Mouse (Mus musculus) forebrain, embryonic 12.5 days (tissue): ENCODE data around the gene Il4ra. TPM values are rescaled to one million over a fixed set of nuclear protein-coding genes. Genes with fewer than 3 reads are reported as not detected.

ENCODE experiments used
- ATAC-seq: fragments of 200-750 bp; cut with Nextera tagmentation; 2 replicates; pipeline ENCODE4 v1.8.0; 2017; ENCODE audit warnings: moderate TSS enrichment; ENCODE audit not compliant: low FRiP score
- H3K27ac ChIP-seq: fragments of 300-500 bp; sonication (generic); 2 replicates; pipeline ENCODE4 v1.5.1; 2016; ENCODE audit warnings: mild to moderate bottlenecking
- H3K27me3 ChIP-seq: fragments of 300-500 bp; sonication (generic); 2 replicates; pipeline ENCODE4 v1.6.1; 2016; ENCODE audit warnings: mild to moderate bottlenecking
- H3K36me3 ChIP-seq: fragments of 300-500 bp; sonication (generic); replicated peaks from 2 replicates; pipeline ENCODE4 v1.6.1; 2016; ENCODE audit warnings: mild to moderate bottlenecking
- H3K4me1 ChIP-seq: fragments of 300-500 bp; sonication (generic); 2 replicates; pipeline ENCODE4 v1.6.1; 2016
- H3K4me2 ChIP-seq: fragments of 300-500 bp; sonication (generic); 2 replicates; pipeline ENCODE4 v1.6.1; 2016; ENCODE audit warnings: mild to moderate bottlenecking, moderate library complexity
- H3K4me3 ChIP-seq: fragments of 300-500 bp; sonication (generic); replicated peaks from 2 replicates; pipeline ENCODE4 v1.5.1; 2016; ENCODE audit warnings: mild to moderate bottlenecking
- H3K9ac ChIP-seq: fragments of 300-500 bp; sonication (generic); 2 replicates; pipeline ENCODE4 v1.6.1; 2016; ENCODE audit warnings: mild to moderate bottlenecking
- H3K9me3 ChIP-seq: fragments of 300-500 bp; sonication (generic); 2 replicates; pipeline ENCODE4 v1.6.1; 2016
- WGBS: fragments of 180-500 bp; shearing (Covaris S2); methylation state at CpG from one replicate; pipeline ENCODE4 v1.1.7; 2016; 5-methylcytosine and 5-hydroxymethylcytosine counted together
- polyA plus RNA-seq: library from polyadenylated mRNA; unstranded; fragments of >200 nt; fragmentation: Nextera tagmentation; extraction: Ambion mirVana; gene quantifications from 2 replicates; pipeline ENCODE4 v1.2.1, GENCODE M21; 2016

The Il4ra gene
- polyA plus RNA-seq, 1 experiment from 2014 or later, result 3.5 TPM

- no peak overlapping the region for H3K27ac ChIP-seq
- no peaks in the 10 kb centered on the region for H3K36me3 ChIP-seq
- ATAC-seq, result no peak
- no peak overlapping the region for H3K4me2 ChIP-seq
- H3K4me3 ChIP-seq, result no peak overlapping the region
- no peaks in the 10 kb centered on the region for H3K27me3 ChIP-seq
- WGBS, result 81% methylated on average over 11 of the region's 11 CpGs
- no peak overlapping the region for H3K9ac ChIP-seq
- H3K9me3 ChIP-seq, result no peaks in the 10 kb centered on the region
- no peaks in the 10 kb centered on the region for H3K4me1 ChIP-seq
Measured at GRCm38 (mm10) chr7:125564316-125565024, 12.6 kb downstream of the Il4ra start.

- Histone ChIP-seq H3K4me2 (no peak overlapping the region), H3K9ac (no peak overlapping the region), H3K36me3 (no peaks in the 10 kb centered on the region), H3K27me3 (no peaks in the 10 kb centered on the region), H3K4me1 (no peaks in the 10 kb centered on the region), H3K9me3 (no peaks in the 10 kb centered on the region), H3K27ac (no peak overlapping the region), H3K4me3 (no peak overlapping the region)
- WGBS, result 75% methylated on average over 12 of the region's 12 CpGs
- no peak for ATAC-seq
Measured at GRCm38 (mm10) chr7:125565516-125566285, 13.8 kb downstream of the Il4ra start.

GRCm38 (mm10) chr7:125566420-125566819, 14.5 kb downstream of the Il4ra start:
- Histone ChIP-seq H3K4me3 (no peak overlapping the region), H3K4me2 (no peak overlapping the region), H3K4me1 (no peaks in the 10 kb centered on the region), H3K36me3 (no peaks in the 10 kb centered on the region), H3K9ac (no peak overlapping the region), H3K9me3 (no peaks in the 10 kb centered on the region), H3K27ac (no peak overlapping the region), H3K27me3 (no peaks in the 10 kb centered on the region)
- ATAC-seq, result no peak
- WGBS, result 95% methylated on average over 2 of the region's 2 CpGs

- Histone ChIP-seq H3K27ac (no peak overlapping the region), H3K36me3 (no peaks in the 10 kb centered on the region), H3K4me3 (no peak overlapping the region), H3K9ac (no peak overlapping the region), H3K27me3 (no peaks in the 10 kb centered on the region), H3K4me2 (no peak overlapping the region), H3K4me1 (peaks cover 7% of the 10 kb centered on the region; the same call in 1 of the 2 replicates), H3K9me3 (no peaks in the 10 kb centered on the region)
- 85% methylated on average over 8 of the region's 8 CpGs for WGBS
- ATAC-seq, result no peak
Measured at GRCm38 (mm10) chr7:125568888-125569287, 17.0 kb downstream of the Il4ra start.

- ATAC-seq, result no peak
- WGBS, result 77% methylated on average over 19 of the region's 19 CpGs
- H3K9ac ChIP-seq, result no peak overlapping the region
Measured at GRCm38 (mm10) chr7:125571891-125572290, 20.0 kb downstream of the Il4ra start.

GRCm38 (mm10) chr7:125572737-125573136, 20.8 kb downstream of the Il4ra start:
- H3K27me3 ChIP-seq, result no peaks in the 10 kb centered on the region
- peaks cover 9% of the 10 kb centered on the region; the same call in 1 of the 2 replicates for H3K4me1 ChIP-seq
- H3K9me3 ChIP-seq, result no peaks in the 10 kb centered on the region
- no peak overlapping the region for H3K27ac ChIP-seq
- no peak overlapping the region for H3K9ac ChIP-seq
- no peak overlapping the region for H3K4me3 ChIP-seq
- no peaks in the 10 kb centered on the region for H3K36me3 ChIP-seq
- ATAC-seq, result no peak
- no peak overlapping the region for H3K4me2 ChIP-seq
- 72% methylated on average over 6 of the region's 6 CpGs for WGBS

More at GRCm38 (mm10) chr7:125571891-125572290, 20.0 kb downstream of the Il4ra start:
- Histone ChIP-seq H3K4me2 (no peak overlapping the region), H3K27ac (no peak overlapping the region), H3K27me3 (no peaks in the 10 kb centered on the region), H3K9me3 (no peaks in the 10 kb centered on the region), H3K4me3 (no peak overlapping the region), H3K36me3 (no peaks in the 10 kb centered on the region), H3K4me1 (peaks cover 7% of the 10 kb centered on the region; the same call in 1 of the 2 replicates)

GRCm38 (mm10) chr7:125573849-125574248, 21.9 kb downstream of the Il4ra start:
- no peaks in the 10 kb centered on the region for H3K36me3 ChIP-seq
- 79% methylated on average over 2 of the region's 2 CpGs for WGBS
- H3K27ac ChIP-seq, result no peak overlapping the region
- ATAC-seq, result no peak
- H3K9ac ChIP-seq, result no peak overlapping the region
- H3K4me1 ChIP-seq, result peaks cover 9% of the 10 kb centered on the region; the same call in 1 of the 2 replicates
- no peak overlapping the region for H3K4me2 ChIP-seq
- H3K4me3 ChIP-seq, result no peak overlapping the region
- H3K9me3 ChIP-seq, result no peaks in the 10 kb centered on the region
- no peaks in the 10 kb centered on the region for H3K27me3 ChIP-seq

GRCm38 (mm10) chr7:125574832-125575231, 22.9 kb downstream of the Il4ra start:
- no peak for ATAC-seq
- Histone ChIP-seq H3K9ac (no peak overlapping the region), H3K9me3 (no peaks in the 10 kb centered on the region), H3K4me1 (peaks cover 9% of the 10 kb centered on the region; the same call in 1 of the 2 replicates), H3K27me3 (no peaks in the 10 kb centered on the region), H3K36me3 (no peaks in the 10 kb centered on the region), H3K4me3 (no peak overlapping the region), H3K27ac (no peak overlapping the region), H3K4me2 (no peak overlapping the region)
- WGBS, result 92% methylated on average over 3 of the region's 3 CpGs

GRCm38 (mm10) chr7:125575738-125576540, 24.0 kb downstream of the Il4ra start:
- ATAC-seq, result no peak
- 88% methylated on average over 16 of the region's 16 CpGs for WGBS
- H3K9me3 ChIP-seq, result no peaks in the 10 kb centered on the region
- H3K4me1 ChIP-seq, result peaks cover 15% of the 10 kb centered on the region
- no peak overlapping the region for H3K27ac ChIP-seq
- peaks cover 7% of the 10 kb centered on the region; the same call in 1 of the 2 replicates for H3K27me3 ChIP-seq
- H3K4me2 ChIP-seq, result no peak overlapping the region
- no peaks in the 10 kb centered on the region for H3K36me3 ChIP-seq
- no peak overlapping the region for H3K9ac ChIP-seq
- H3K4me3 ChIP-seq, result no peak overlapping the region

- Histone ChIP-seq H3K27me3 (peaks cover 8% of the 10 kb centered on the region), H3K9me3 (no peaks in the 10 kb centered on the region), H3K27ac (no peak overlapping the region), H3K36me3 (no peaks in the 10 kb centered on the region), H3K9ac (no peak overlapping the region), H3K4me3 (no peak overlapping the region), H3K4me1 (peaks cover 17% of the 10 kb centered on the region), H3K4me2 (no peak overlapping the region)
- no peak for ATAC-seq
- 69% methylated on average over 7 of the region's 7 CpGs for WGBS
Measured at GRCm38 (mm10) chr7:125576982-125577381, 25.1 kb downstream of the Il4ra start.

GRCm38 (mm10) chr7:125577486-125578088, 25.7 kb downstream of the Il4ra start:
- Histone ChIP-seq H3K4me3 (no peak overlapping the region), H3K27me3 (peaks cover 10% of the 10 kb centered on the region), H3K36me3 (no peaks in the 10 kb centered on the region), H3K4me2 (no peak overlapping the region), H3K9me3 (no peaks in the 10 kb centered on the region), H3K27ac (no peak overlapping the region), H3K4me1 (peaks cover 12% of the 10 kb centered on the region), H3K9ac (no peak overlapping the region)
- no peak for ATAC-seq
- 88% methylated on average over 11 of the region's 11 CpGs for WGBS

- Histone ChIP-seq H3K4me3 (no peak overlapping the region), H3K9me3 (no peaks in the 10 kb centered on the region), H3K4me2 (no peak overlapping the region), H3K9ac (no peak overlapping the region), H3K4me1 (peaks cover 12% of the 10 kb centered on the region), H3K36me3 (no peaks in the 10 kb centered on the region), H3K27me3 (peaks cover 10% of the 10 kb centered on the region), H3K27ac (no peak overlapping the region)
- 89% methylated on average over 3 of the region's 3 CpGs for WGBS
- no peak for ATAC-seq
Measured at GRCm38 (mm10) chr7:125578106-125578505, 26.2 kb downstream of the Il4ra start.
